Mouse (Mus musculus) midbrain, postnatal 0 days (tissue): Measurements from ENCODE around the gene Sec24c. TPM values are rescaled to one million over a fixed set of nuclear protein-coding genes. Genes with fewer than 3 reads are reported as not detected.

Source experiments
- ATAC-seq: fragments of 200-750 bp; cut with Nextera tagmentation; 2 replicates; pipeline ENCODE4 v1.8.0; 2017; ENCODE audit warnings: moderate number of reproducible peaks, mild to moderate bottlenecking, moderate TSS enrichment, moderate library complexity; ENCODE audit not compliant: low FRiP score
- DNase-seq: peaks from one replicate; pipeline ENCODE4 v3.0.0-alpha.2; 2015; ENCODE audit warnings: low spot score
- H3K27ac ChIP-seq: fragments of 300-500 bp; sonication (generic); 2 replicates; pipeline ENCODE4 v1.5.1; 2014; ENCODE audit warnings: low read depth, mild to moderate bottlenecking, low read length, mixed read lengths
- H3K27me3 ChIP-seq: fragments of 300-500 bp; sonication (generic); 2 replicates; pipeline ENCODE4 v1.6.1; 2014; ENCODE audit warnings: low read length, control low read depth, mixed read lengths; ENCODE audit not compliant: insufficient read depth
- H3K36me3 ChIP-seq: fragments of 300-500 bp; sonication (generic); 2 replicates; pipeline ENCODE4 v1.6.1; 2014; ENCODE audit warnings: low read length, control low read depth, mixed read lengths; ENCODE audit not compliant: insufficient read depth
- H3K4me1 ChIP-seq: fragments of 300-500 bp; sonication (generic); 2 replicates; pipeline ENCODE4 v1.6.1; 2014; ENCODE audit warnings: mild to moderate bottlenecking, control low read depth, antibody characterized with exemption, low read length, mixed read lengths; ENCODE audit not compliant: insufficient read depth
- H3K4me2 ChIP-seq: fragments of 300-500 bp; sonication (generic); 2 replicates; pipeline ENCODE4 v1.6.1; 2014; ENCODE audit warnings: low read depth, mild to moderate bottlenecking, low read length, mixed read lengths; ENCODE audit not compliant: poor library complexity, severe bottlenecking
- H3K4me3 ChIP-seq: fragments of 300-500 bp; sonication (generic); 2 replicates; pipeline ENCODE4 v1.5.1; 2014; ENCODE audit warnings: low read depth, mild to moderate bottlenecking, low read length, moderate library complexity
- H3K9ac ChIP-seq: fragments of 300-500 bp; sonication (generic); replicated peaks from 2 replicates; pipeline ENCODE4 v1.6.1; 2014; ENCODE audit warnings: mild to moderate bottlenecking, low read length, moderate library complexity, mixed read lengths; ENCODE audit not compliant: poor library complexity, severe bottlenecking
- H3K9me3 ChIP-seq: fragments of 300-500 bp; sonication (generic); 2 replicates; pipeline ENCODE4 v1.6.1; 2016; ENCODE audit warnings: low read length, control low read depth
- CTCF ChIP-seq: IDR thresholded peaks from 2 replicates; pipeline ENCODE4 v1.5.1; 2016; ENCODE audit warnings: antibody characterized with exemption, mild to moderate bottlenecking
- WGBS: fragments of 180-500 bp; shearing (Covaris S2); extraction: QIAGEN DNeasy Blood & Tissue Kit; methylation state at CpG from one replicate; pipeline ENCODE4 v1.1.7; 2014; 5-methylcytosine and 5-hydroxymethylcytosine counted together
- polyA plus RNA-seq: library from polyadenylated mRNA; unstranded; fragments of >200 nt; fragmentation: Nextera tagmentation; extraction: Ambion mirVana; gene quantifications from 2 replicates; pipeline ENCODE4 v1.2.1, GENCODE M21; 2015
- total RNA-seq: library from RNA; depleted of rRNA; stranded (reverse); fragments of >200 nt; gene quantifications from 2 replicates; pipeline ENCODE4 v1.2.3, GENCODE M21; 2014

Gene Sec24c
- total and polyA plus RNA-seq, 2 experiments from 2014 or later: 63.7 to 141 TPM

DNA sequence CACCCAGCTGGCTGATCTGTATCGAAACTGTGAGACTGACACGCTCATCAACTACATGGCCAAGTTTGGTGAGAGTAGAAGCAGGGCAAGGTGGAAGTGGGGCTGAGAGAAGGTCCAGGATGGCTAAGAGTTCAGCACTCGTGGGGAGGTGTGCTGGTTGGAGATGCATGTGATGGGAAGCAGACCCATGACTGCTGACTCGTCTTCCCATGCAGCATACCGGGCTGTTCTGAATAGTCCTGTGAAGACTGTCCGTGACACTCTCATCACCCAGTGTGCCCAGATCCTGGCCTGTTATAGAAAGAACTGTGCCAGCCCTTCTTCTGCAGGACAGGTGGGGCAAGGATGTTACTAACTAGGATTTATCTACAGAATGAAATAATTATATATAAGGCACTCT lies 17.7 kb downstream of the Sec24c start:
- H3K9me3 ChIP-seq: no peaks in the 10 kb centered on the region
- peaks cover 7% of the 10 kb centered on the region; the same call in 1 of the 2 replicates for H3K4me1 ChIP-seq
- ATAC-seq (no peak), DNase-seq (no peak)
- H3K4me2 ChIP-seq: no peak overlapping the region
- no peak overlapping the region for H3K27ac ChIP-seq
- 91% methylated on average over 6 of the region's 6 CpGs for WGBS
- H3K36me3 ChIP-seq: peaks cover 62% of the 10 kb centered on the region
- no peak overlapping the region for H3K9ac ChIP-seq
- TF ChIP-seq CTCF: no peak
- no peaks in the 10 kb centered on the region for H3K27me3 ChIP-seq
- H3K4me3 ChIP-seq: no peak overlapping the region

GRCm38 (mm10) chr14:20693589-20694101 lies 19.5 kb downstream of the Sec24c start:
- H3K36me3 ChIP-seq: peaks cover 45% of the 10 kb centered on the region
- 95% methylated on average over 10 of the region's 10 CpGs for WGBS
- H3K4me3 ChIP-seq: no peak overlapping the region
- TF ChIP-seq CTCF: no peak
- no peak for DNase-seq
- H3K27me3 ChIP-seq: no peaks in the 10 kb centered on the region
- no peak overlapping the region for H3K27ac ChIP-seq
- peaks cover 10% of the 10 kb centered on the region; the same call in 1 of the 2 replicates for H3K4me1 ChIP-seq
- no peak for ATAC-seq
- no peaks in the 10 kb centered on the region for H3K9me3 ChIP-seq
- no peak overlapping the region for H3K9ac ChIP-seq
- no peak overlapping the region for H3K4me2 ChIP-seq

DNA sequence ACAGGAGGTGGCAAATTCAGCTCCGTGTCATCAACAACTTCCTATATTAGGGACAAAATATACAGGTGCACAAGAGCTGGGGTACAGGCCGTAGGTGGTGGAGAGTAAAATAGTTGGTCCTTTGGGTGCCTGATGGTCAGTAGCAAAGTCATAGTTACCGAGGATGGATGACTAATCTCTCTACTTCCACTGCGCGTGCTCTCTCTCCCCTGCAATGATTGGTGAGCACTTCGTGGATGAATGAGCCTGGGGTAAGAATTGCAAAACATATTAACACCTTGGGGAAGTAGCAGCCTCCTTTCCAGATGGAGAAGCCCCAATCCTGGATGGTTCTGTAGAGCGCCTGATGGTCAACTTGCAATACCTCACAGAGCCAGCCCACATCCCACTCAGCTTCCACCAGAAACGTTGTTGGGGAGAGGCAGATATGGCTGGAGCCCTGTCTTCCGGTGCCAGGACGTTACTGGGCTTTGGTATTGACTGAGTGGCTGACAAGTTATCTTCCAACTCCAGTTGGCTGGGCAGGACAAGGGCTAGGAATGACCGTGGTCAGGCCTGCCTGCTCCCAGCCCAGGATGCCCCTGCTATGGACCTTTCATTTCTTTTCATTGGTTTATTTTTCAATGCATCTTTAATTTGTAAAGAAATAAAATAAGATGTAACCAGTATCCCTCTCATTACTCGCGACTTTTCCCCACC lies 20.2 kb downstream of the Sec24c start:
- Histone ChIP-seq H3K4me2 (peak overlapping the region; percentile 80), H3K36me3 (peaks cover 39% of the 10 kb centered on the region), H3K9ac (peak overlapping the region; percentile 89), H3K27ac (peak overlapping the region; percentile 96), H3K4me1 (peaks cover 12% of the 10 kb centered on the region; the same call in 1 of the 2 replicates), H3K9me3 (no peaks in the 10 kb centered on the region), H3K4me3 (peak overlapping the region; percentile 86), H3K27me3 (no peaks in the 10 kb centered on the region)
- 45% methylated on average over 13 of the region's 13 CpGs for WGBS
- TF ChIP-seq CTCF: no peak
- DNase-seq (peak; percentile 17), ATAC-seq (peak; percentile 19; the same call in 1 of the 2 replicates)

DNA sequence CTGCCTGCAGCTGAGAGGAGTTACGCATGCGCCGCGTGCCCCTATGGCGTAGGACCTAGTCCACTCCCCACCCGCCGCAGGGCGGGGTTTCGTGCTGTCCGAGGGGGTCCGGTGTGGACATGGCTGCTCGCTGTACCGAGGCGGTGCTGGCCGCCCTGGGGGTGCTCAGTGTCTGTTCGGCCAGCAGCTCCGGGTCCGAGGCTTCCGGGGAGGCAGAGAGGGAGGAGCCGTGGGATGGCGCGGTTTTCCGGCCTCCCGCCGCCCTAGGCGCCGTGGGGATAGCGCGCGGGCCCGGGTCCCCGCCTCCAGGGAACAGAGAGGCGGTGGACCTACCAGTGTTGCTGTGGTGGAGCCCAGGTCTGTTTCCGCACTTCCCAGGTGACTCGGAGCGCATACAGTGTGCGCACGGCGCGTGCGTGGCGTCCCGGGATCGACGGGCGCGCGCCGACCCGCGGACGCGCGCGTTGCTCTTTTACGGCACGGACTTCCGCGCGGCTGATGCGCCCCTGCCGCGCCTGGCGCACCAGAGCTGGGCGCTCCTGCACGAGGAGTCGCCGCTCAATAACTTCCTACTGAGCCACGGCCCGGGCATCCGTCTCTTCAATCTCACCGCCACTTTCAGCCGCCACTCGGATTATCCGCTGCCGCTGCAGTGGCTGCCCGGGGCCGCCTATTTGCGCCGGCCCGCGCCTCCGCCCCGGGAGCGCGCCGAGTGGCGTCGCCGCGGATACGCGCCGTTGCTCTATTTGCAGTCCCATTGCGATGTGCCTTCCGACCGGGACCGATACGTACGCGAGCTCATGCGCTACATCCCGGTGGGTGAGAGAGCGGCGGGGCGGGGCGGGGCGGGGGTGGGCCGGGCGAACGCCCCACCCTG lies 21.0 kb downstream of the Sec24c start, which contains the start of gene Fut11:
Fut11 (plus strand) TSS at position 85 of the 877 bp plus-strand sequence.
- DNase-seq (peak; percentile 95), ATAC-seq (peak; percentile 91)
- Histone ChIP-seq H3K4me2 (peak within 1 kb of the TSS; percentile 80), H3K9me3 (no peaks in the 10 kb centered on the region), H3K27ac (peak within 1 kb of the TSS; percentile 96), H3K4me3 (peak within 1 kb of the TSS; percentile 86), H3K36me3 (peaks cover 31% of the 10 kb centered on the region), H3K9ac (peak within 1 kb of the TSS; percentile 89), H3K27me3 (no peaks in the 10 kb centered on the region), H3K4me1 (peaks cover 12% of the 10 kb centered on the region; the same call in 1 of the 2 replicates)
- under 1% methylated on average over 100 of the region's 111 CpGs for WGBS
- TF ChIP-seq CTCF: no peak

DNA sequence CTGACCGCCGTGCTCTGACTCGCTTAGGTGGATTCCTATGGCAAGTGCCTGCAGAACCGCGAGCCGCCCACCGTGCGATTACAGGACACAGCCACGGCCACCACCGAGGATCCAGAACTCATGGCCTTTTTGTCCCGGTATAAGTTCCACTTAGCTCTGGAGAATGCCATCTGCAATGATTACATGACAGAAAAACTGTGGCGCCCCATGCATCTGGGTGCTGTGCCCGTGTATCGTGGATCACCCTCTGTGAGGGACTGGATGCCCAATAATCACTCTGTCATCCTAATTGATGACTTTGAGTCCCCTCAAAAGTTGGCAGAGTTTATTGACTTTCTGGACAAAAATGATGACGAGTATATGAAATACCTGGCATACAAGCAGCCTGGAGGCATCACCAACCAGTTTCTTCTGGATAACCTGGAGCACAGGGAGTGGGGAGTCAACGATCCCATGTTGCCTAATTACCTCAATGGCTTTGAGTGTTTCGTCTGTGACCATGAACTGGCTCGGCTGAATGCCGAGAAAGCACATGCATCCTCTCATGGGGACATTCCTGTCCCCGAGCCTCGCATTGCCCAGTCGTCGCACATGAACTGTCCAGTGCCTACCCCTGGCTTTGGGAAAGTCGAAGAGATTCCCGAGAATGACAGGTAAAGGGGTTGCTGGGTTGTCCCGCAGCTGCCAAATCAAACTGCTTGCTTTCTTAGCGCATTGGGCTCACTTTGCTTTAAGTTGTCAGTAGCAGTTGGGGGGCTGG lies 21.8 kb downstream of the Sec24c start:
- H3K4me3 ChIP-seq: peak overlapping the region; percentile 86
- H3K4me1 ChIP-seq: peaks cover 12% of the 10 kb centered on the region; the same call in 1 of the 2 replicates
- H3K4me2 ChIP-seq: peak overlapping the region; percentile 80
- ATAC-seq (0 out of 2 replicates have a peak, but pooled peaks have one; percentile 2), DNase-seq (no peak)
- H3K27me3 ChIP-seq: no peaks in the 10 kb centered on the region
- H3K9ac ChIP-seq: peak overlapping the region; percentile 89
- peaks cover 26% of the 10 kb centered on the region for H3K36me3 ChIP-seq
- peak overlapping the region; percentile 96 for H3K27ac ChIP-seq
- TF ChIP-seq CTCF: no peak
- no peaks in the 10 kb centered on the region for H3K9me3 ChIP-seq
- 10% methylated on average over 27 of the region's 27 CpGs for WGBS
